Mouse (Mus musculus) ES-E14 (cell line): Measurements from ENCODE around the gene Tmppe. TPM values are rescaled to one million over a fixed set of nuclear protein-coding genes. Genes with fewer than 3 reads are reported as not detected.
A peak's percentile ranks its signal among the peaks of the same experiment; 100 is the strongest.

Experiments used
- DNase-seq: peaks from one replicate; pipeline ENCODE4 v3.0.0-alpha.2; 2013; ENCODE audit warnings: low read depth, low spot score
- H3K27ac ChIP-seq: 2 replicates; pipeline ENCODE4 v1.5.1; 2012; ENCODE audit warnings: low read depth, mild to moderate bottlenecking, low read length, moderate library complexity, mixed read lengths; ENCODE audit not compliant: poor library complexity, insufficient read depth, severe bottlenecking
- H3K36me3 ChIP-seq: 2 replicates; pipeline ENCODE4 v1.6.1; 2012; ENCODE audit warnings: mild to moderate bottlenecking, low read length, moderate library complexity, mixed read lengths; ENCODE audit not compliant: control insufficient read depth, poor library complexity, insufficient read depth, severe bottlenecking
- H3K4me1 ChIP-seq, 2 experiments: fragments of 150-350 bp in 1 of 2; sonication (generic) in 1 of 2; 2 replicates each; pipeline ENCODE4 v1.6.1; 2012; ENCODE audit warnings: low read length in 2 of 2, mild to moderate bottlenecking in 1 of 2, mixed read lengths in 1 of 2; ENCODE audit not compliant: control insufficient read depth in 2 of 2, insufficient read depth in 2 of 2, poor library complexity in 1 of 2
- H3K4me3 ChIP-seq, 2 experiments: fragments of 150-350 bp in 1 of 2; sonication (generic) in 1 of 2; 2 replicates each; pipeline ENCODE4 v1.5.1; 2012; ENCODE audit warnings: low read length in 2 of 2, low read depth in 1 of 2, mild to moderate bottlenecking in 1 of 2, mixed read lengths in 1 of 2; ENCODE audit not compliant: insufficient read depth in 1 of 2, poor library complexity in 1 of 2, severe bottlenecking in 1 of 2
- H3K9ac ChIP-seq: 2 replicates; pipeline ENCODE4 v1.6.1; 2012; ENCODE audit warnings: low read depth, mild to moderate bottlenecking, low read length, mixed read lengths; ENCODE audit not compliant: poor library complexity, insufficient read depth, severe bottlenecking
- H3K9me3 ChIP-seq: fragments of 150-350 bp; sonication (generic); 2 replicates; pipeline ENCODE4 v1.6.1; 2012; ENCODE audit warnings: low read depth, mild to moderate bottlenecking, low read length; ENCODE audit not compliant: control insufficient read depth, insufficient read depth
- CHD2 ChIP-seq: IDR thresholded peaks from 2 replicates; pipeline ENCODE4 v1.6.1; 2014; ENCODE audit warnings: mild to moderate bottlenecking, low read depth, low read length, inconsistent platforms
- HCFC1 ChIP-seq: IDR thresholded peaks from 2 replicates; pipeline ENCODE4 v1.6.1; 2012; ENCODE audit warnings: low read length, inconsistent platforms, borderline replicate concordance; ENCODE audit not compliant: insufficient read depth
- MAFK ChIP-seq: IDR thresholded peaks from 2 replicates; pipeline ENCODE4 v1.6.1; 2014; ENCODE audit warnings: mild to moderate bottlenecking, low read depth, low read length, inconsistent platforms; ENCODE audit not compliant: insufficient read depth
- ZC3H11A ChIP-seq: IDR thresholded peaks from 2 replicates; pipeline ENCODE4 v1.6.1; 2012; ENCODE audit warnings: low read depth, mild to moderate bottlenecking, inconsistent platforms, low read length, borderline replicate concordance
- ZNF384 ChIP-seq: IDR thresholded peaks from 2 replicates; pipeline ENCODE4 v1.6.1; 2012; ENCODE audit warnings: low read depth, low read length, inconsistent platforms
- in situ Hi-C, 2 experiments: fragments of 600-800 bp; cut with MboI; formaldehyde crosslinking; loops; one replicate each; pipeline ENCODE4 v1.15.1; 2025; ENCODE audit warnings: low sequenced_read_pairs in 2 of 2, inconsistent platforms in 1 of 2; ENCODE audit not compliant: unreplicated experiment in 2 of 2
- total RNA-seq: library from RNA; depleted of rRNA; stranded (reverse); fragments of 300-350 nt; gene quantifications from 2 replicates; pipeline ENCODE4 v1.2.3, GENCODE M21; 2012

Gene Tmppe
- total RNA-seq, 1 experiment: 37.3 TPM

DNA sequence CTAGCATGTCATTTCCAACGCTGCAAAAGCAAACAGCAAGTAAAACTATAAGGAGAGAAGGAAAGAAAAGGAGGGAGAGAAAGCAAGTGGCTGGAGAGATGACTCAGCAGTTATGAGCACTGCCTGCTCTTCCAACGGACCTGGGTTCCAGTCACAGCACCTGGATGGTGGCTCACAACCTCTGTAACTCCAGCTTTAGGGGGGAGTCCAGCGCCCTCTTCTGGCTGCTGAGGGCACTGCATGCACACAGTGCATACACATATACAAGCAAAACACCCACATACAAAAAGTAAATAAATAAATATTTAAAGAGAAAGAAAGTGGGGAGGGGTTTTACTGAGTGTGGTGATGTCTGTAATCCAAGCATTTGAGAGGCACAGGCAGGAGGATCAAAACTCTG is 20.1 kb downstream of the Tmppe start:
- Histone ChIP-seq H3K9me3 (peaks cover 12% of the 10 kb centered on the region), H3K27ac (no peak overlapping the region), H3K4me1 (peaks cover 0 to 3% of the 10 kb centered on the region in 2 experiments; a peak in 1 of 4 replicates), H3K36me3 (peaks cover 43% of the 10 kb centered on the region), H3K4me3 (no peak overlapping the region), H3K9ac (no peak overlapping the region)
- no peak for DNase-seq
- TF ChIP-seq ZNF384 (no peak), MAFK (peak; percentile 45; the same call in 1 of the 2 replicates)
- in situ Hi-C loops: no loop called here

DNA sequence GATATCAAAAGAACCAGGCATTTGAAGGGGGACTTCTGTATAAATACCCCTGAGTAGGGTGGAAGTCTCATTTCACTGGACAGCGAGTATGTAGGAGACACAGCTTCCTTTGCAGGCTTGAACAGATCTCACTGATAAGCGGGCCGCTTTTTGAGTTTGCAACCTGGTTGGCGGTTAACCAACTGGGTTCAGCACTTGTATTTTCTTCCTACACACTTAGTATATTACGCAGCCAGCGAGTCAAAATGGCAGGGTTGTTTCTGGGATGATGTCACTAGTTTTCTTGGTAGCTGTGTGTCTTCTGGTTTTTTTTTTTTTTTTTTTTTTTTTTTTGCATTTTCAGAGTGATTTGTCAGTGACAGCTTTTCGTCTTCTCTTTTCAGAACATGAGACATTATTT is 20.9 kb downstream of the Tmppe start:
- H3K4me3 ChIP-seq: no peak overlapping the region
- in situ Hi-C loops: no loop called here
- no peak overlapping the region for H3K27ac ChIP-seq
- peaks cover 38% of the 10 kb centered on the region for H3K36me3 ChIP-seq
- TF ChIP-seq CHD2: no peak
- TF ChIP-seq HCFC1: no peak
- TF ChIP-seq MAFK: no peak
- no peak for TF ChIP-seq ZNF384
- TF ChIP-seq ZC3H11A: no peak
- DNase-seq: no peak
- no peak overlapping the region for H3K9ac ChIP-seq
- peaks cover 0 to 3% of the 10 kb centered on the region in 2 experiments; a peak in 1 of 4 replicates for H3K4me1 ChIP-seq
- peaks cover 9% of the 10 kb centered on the region for H3K9me3 ChIP-seq

DNA sequence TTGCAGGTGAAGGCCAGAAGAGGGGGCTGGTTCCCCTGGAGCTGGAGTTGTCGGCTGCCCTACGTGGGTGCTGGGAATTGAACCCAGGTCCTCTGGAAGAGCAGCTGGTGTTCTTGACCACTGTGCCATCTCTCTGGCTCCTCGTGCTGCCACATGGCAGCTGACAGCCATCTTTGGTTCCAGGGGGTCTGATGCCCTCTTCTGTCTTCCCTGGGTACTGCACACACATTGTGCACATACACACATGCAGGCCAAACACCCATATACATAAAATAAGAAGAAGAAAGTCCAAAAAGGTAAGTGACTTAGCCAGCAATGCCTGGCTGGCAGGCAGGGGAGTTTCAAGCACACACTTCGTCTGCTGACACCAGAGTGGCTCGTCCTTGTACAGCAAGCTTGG is 24.7 kb downstream of the Tmppe start:
- in situ Hi-C loops: no loop called here
- Histone ChIP-seq H3K27ac (no peak overlapping the region), H3K36me3 (peaks cover 28% of the 10 kb centered on the region), H3K4me1 (peaks cover 0 to 9% of the 10 kb centered on the region in 2 experiments; a peak in 2 of 4 replicates), H3K9ac (no peak overlapping the region), H3K4me3 (no peak overlapping the region), H3K9me3 (no peaks in the 10 kb centered on the region)
- no peak for TF ChIP-seq CHD2
- TF ChIP-seq ZC3H11A: no peak
- DNase-seq: no peak

DNA sequence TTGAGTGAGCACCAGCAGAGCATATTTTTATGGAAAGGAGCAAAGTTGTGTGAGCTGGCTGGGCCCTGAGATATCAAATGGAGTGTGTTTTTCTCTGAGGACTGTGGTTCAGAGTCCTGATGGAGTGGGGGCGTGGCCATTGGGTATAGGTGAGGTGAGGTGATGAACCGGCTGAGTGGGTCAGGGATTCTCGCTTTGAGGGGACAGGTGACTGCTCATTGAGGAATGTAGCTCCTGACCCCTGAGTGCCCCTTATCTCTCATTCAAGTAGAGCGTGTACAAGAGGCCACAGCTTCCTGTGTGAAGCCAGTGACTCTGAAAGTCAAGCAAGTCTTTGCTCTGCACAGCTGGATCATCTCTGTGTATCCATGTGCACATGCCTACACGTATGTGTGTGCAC is 25.3 kb downstream of the Tmppe start:
- no peak for DNase-seq
- in situ Hi-C loops: no loop called here
- no peak overlapping the region for H3K27ac ChIP-seq
- H3K36me3 ChIP-seq: peaks cover 28% of the 10 kb centered on the region
- peaks cover 0 to 9% of the 10 kb centered on the region in 2 experiments; a peak in 2 of 4 replicates for H3K4me1 ChIP-seq
- H3K9me3 ChIP-seq: no peaks in the 10 kb centered on the region
- H3K4me3 ChIP-seq: no peak overlapping the region
- TF ChIP-seq CHD2 (no peak), ZC3H11A (no peak), ZNF384 (no peak), HCFC1 (no peak), MAFK (no peak)
- no peak overlapping the region for H3K9ac ChIP-seq

DNA sequence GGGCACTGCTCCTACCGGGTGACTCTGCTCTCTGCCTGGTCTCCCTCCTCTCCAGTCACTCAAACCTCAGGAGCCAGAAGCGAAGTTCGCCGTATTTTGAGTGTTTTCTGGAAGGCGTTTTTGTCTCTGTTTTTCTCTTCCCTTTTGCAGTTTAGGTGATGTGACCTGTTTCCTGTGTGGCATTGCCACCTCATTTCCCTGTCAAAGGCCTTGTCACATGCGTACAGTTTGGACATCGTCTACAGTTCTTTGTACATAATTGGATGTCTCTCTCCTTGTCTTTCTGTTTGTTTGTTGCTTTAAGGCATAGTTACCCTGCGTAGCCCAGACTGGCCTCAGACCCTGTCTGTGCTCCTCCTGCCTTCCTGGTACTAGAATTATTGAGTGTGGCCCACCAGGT is 26.5 kb downstream of the Tmppe start:
- Histone ChIP-seq H3K27ac (no peak overlapping the region), H3K4me1 (peaks cover 0 to 9% of the 10 kb centered on the region in 2 experiments; a peak in 2 of 4 replicates), H3K9ac (no peak overlapping the region), H3K36me3 (peaks cover 26% of the 10 kb centered on the region), H3K9me3 (no peaks in the 10 kb centered on the region), H3K4me3 (no peak overlapping the region)
- DNase-seq: no peak
- TF ChIP-seq ZNF384 (no peak), CHD2 (no peak), HCFC1 (no peak), ZC3H11A (no peak), MAFK (no peak)
- in situ Hi-C loops: no loop called here
